Mouse (Mus musculus): ENCODE results near the gene Immp2l. TPM values are rescaled to one million over a fixed set of nuclear protein-coding genes. Genes with fewer than 3 reads are reported as not detected.

The Immp2l gene
- total and polyA plus RNA-seq, 3 experiments: 0.50 to 31.4 (median 7.9) TPM

DNA sequence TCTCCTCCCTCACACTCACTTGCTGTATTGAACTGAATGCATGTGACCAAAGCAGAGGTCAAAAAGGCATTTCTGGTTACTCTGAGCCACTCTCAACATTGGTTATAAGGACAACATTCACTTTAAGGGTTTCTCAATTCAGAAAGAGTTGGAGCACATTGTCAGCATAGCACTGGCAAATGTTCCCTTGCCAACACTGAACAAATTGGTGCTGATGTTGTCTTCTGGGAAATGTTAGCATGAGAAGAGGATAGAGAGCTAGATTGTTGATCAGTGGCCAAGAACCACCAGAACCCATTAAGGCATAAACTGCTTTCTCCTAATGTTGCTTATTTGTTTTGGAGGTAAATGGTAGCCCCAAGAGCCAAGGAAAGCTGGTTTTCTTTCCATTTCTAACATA, 922.6 kb downstream of the Immp2l start:
- TF ChIP-seq CTCF (IDR thresholded peaks at IDR 0.05; ENCODE audit: low read depth, low read length) (no peak), POLR2AphosphoS5 (IDR thresholded peaks at IDR 0.05; ENCODE audit: insufficient replicate concordance, low read depth, low read length) (no peak), GATA1 (IDR thresholded peaks at IDR 0.05; ENCODE audit: borderline replicate concordance, low read length) (no peak), GATA2 (IDR thresholded peaks at IDR 0.05; ENCODE audit: borderline replicate concordance, low read depth, low read length) (no peak), TAL1 (conservative IDR thresholded peaks at IDR 0.05; ENCODE audit: low read depth, low read length) (no peak)
- Histone ChIP-seq H3K4me3 (ENCODE audit: low read depth, low read length) (no peak overlapping the region), H3K9me3 (replicated peaks) (no peaks in the 10 kb centered on the region), H3K4me1 (ENCODE audit: insufficient read depth, low read depth, low read length) (0 out of 2 replicates have a peak, but pooled peaks cover 3% of the 10 kb centered on the region), H3K27me3 (ENCODE audit: insufficient read depth, low read length) (no peaks in the 10 kb centered on the region), H3K36me3 (replicated peaks) (no peaks in the 10 kb centered on the region)
- ATAC-seq (ENCODE audit: extremely low read depth, insufficient number of reproducible peaks, low FRiP score, poor library complexity, severe bottlenecking) (no peak), DNase-seq (ENCODE audit: low spot score) (no peak)

DNA sequence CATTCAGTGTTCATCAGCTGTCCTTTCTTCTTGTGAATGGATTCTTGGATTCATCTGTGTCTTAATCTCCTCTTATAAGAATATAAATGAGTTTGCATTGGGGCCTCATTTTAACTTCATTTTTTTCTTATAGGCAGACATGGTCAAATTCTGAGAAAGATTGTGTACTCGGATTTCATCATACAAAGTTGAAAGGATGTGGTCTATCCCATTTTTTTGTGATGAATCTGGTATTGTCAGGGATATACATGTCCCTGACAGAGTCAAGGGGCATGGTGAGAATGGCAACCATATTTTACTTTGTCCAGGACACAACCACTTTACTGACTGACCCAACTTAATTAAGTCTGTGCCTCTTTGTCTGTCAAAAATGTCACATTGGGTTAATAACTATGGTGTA, 925.5 kb downstream of the Immp2l start:
- Histone ChIP-seq H3K9me3 (replicated peaks) (no peaks in the 10 kb centered on the region), H3K4me3 (ENCODE audit: low read depth, low read length) (no peak overlapping the region), H3K27me3 (ENCODE audit: insufficient read depth, low read length) (no peaks in the 10 kb centered on the region), H3K4me1 (ENCODE audit: insufficient read depth, low read depth, low read length) (0 out of 2 replicates have a peak, but pooled peaks cover 3% of the 10 kb centered on the region), H3K36me3 (replicated peaks) (no peaks in the 10 kb centered on the region)
- DNase-seq (ENCODE audit: low spot score): no peak
- ATAC-seq (ENCODE audit: extremely low read depth, insufficient number of reproducible peaks, low FRiP score, poor library complexity, severe bottlenecking): no peak
- TF ChIP-seq TAL1 (conservative IDR thresholded peaks at IDR 0.05; ENCODE audit: low read depth, low read length) (no peak), POLR2AphosphoS5 (IDR thresholded peaks at IDR 0.05; ENCODE audit: insufficient replicate concordance, low read depth, low read length) (no peak), GATA1 (IDR thresholded peaks at IDR 0.05; ENCODE audit: borderline replicate concordance, low read length) (no peak), CTCF (IDR thresholded peaks at IDR 0.05; ENCODE audit: low read depth, low read length) (no peak), GATA2 (IDR thresholded peaks at IDR 0.05; ENCODE audit: borderline replicate concordance, low read depth, low read length) (no peak)

DNA sequence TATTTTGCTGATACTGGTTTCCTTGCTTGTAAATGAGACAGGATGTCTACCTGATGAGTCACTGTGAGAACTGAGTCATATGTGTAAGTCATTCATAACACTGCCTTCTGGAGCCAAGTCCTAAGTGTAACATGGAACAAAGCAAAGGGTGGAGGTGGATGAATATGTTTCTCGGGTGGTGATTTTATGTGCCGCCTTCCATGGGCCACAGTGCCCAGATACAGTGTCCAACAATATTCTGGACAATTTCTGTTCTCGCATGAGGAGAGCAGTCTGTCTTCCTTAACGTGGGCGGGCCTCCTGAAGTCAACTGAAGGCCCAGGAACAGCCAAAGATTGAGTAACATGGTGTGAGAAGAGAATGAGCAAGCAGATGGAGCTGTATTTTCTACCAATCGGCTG, 926.0 kb downstream of the Immp2l start:
- H3K36me3 ChIP-seq (replicated peaks): no peaks in the 10 kb centered on the region
- TF ChIP-seq GATA1 (IDR thresholded peaks at IDR 0.05; ENCODE audit: borderline replicate concordance, low read length) (no peak), GATA2 (IDR thresholded peaks at IDR 0.05; ENCODE audit: borderline replicate concordance, low read depth, low read length) (no peak), CTCF (IDR thresholded peaks at IDR 0.05; ENCODE audit: low read depth, low read length) (no peak), TAL1 (conservative IDR thresholded peaks at IDR 0.05; ENCODE audit: low read depth, low read length) (no peak), POLR2AphosphoS5 (IDR thresholded peaks at IDR 0.05; ENCODE audit: insufficient replicate concordance, low read depth, low read length) (no peak)
- H3K4me1 ChIP-seq (ENCODE audit: insufficient read depth, low read depth, low read length): 0 out of 2 replicates have a peak, but pooled peaks cover 3% of the 10 kb centered on the region
- H3K4me3 ChIP-seq (ENCODE audit: low read depth, low read length): no peak overlapping the region
- ATAC-seq (ENCODE audit: extremely low read depth, insufficient number of reproducible peaks, low FRiP score, poor library complexity, severe bottlenecking) (no peak), DNase-seq (ENCODE audit: low spot score) (no peak)
- no peaks in the 10 kb centered on the region for H3K9me3 ChIP-seq (replicated peaks)
- H3K27me3 ChIP-seq (ENCODE audit: insufficient read depth, low read length): no peaks in the 10 kb centered on the region

DNA sequence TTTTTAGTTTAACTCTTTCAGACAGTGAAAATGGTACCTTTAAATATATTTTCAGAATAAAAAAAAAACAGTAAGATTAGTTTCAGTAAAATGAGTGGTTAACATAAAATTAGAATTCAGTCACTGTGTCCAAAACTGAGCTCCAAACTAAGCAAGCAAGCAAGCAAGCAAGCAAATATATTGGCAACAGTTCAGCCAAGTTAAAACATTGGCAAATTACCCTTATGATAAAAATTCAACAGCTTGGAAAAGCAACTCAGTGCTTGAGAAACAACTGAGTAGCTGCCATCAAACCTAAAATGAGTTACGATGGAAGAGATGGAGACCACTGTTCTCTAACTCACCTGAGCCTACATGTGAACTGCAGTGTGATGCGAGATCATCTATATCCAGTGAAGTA, 926.8 kb downstream of the Immp2l start:
- no peak for TF ChIP-seq CTCF (IDR thresholded peaks at IDR 0.05; ENCODE audit: low read depth, low read length)
- no peak for ATAC-seq (ENCODE audit: extremely low read depth, insufficient number of reproducible peaks, low FRiP score, poor library complexity, severe bottlenecking)
- H3K27me3 ChIP-seq (ENCODE audit: insufficient read depth, low read length): no peaks in the 10 kb centered on the region
- H3K36me3 ChIP-seq (replicated peaks): no peaks in the 10 kb centered on the region
- 0 out of 2 replicates have a peak, but pooled peaks cover 3% of the 10 kb centered on the region for H3K4me1 ChIP-seq (ENCODE audit: insufficient read depth, low read depth, low read length)
- no peak overlapping the region for H3K4me3 ChIP-seq (ENCODE audit: low read depth, low read length)
- H3K9me3 ChIP-seq (replicated peaks): no peaks in the 10 kb centered on the region
- DNase-seq (ENCODE audit: low spot score): no peak

DNA sequence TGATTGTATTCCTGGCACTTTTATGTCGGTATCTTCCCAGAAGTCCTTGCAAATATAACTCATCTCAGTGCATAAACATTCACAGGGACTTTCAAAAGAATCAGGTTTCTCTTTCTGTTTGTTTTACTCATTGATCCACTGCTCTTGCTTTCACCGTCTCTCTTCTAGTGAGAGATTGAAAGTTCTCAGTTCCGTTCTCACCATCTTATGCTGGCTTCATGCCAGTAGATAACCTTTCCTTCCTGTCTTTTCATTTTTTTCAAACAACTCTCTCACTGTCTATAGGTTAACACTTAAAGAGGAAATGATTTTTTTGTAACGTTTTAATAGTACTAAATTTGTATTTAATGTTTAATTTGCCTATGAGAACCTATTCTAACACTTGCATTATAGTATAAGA, 937.1 kb downstream of the Immp2l start:
- no peak overlapping the region for H3K4me3 ChIP-seq (ENCODE audit: low read depth, low read length)
- ATAC-seq (ENCODE audit: extremely low read depth, insufficient number of reproducible peaks, low FRiP score, poor library complexity, severe bottlenecking) (no peak), DNase-seq (ENCODE audit: low spot score) (no peak)
- H3K36me3 ChIP-seq (replicated peaks): no peaks in the 10 kb centered on the region
- no peak for TF ChIP-seq POLR2AphosphoS5 (IDR thresholded peaks at IDR 0.05; ENCODE audit: insufficient replicate concordance, low read depth, low read length)
- no peak for TF ChIP-seq GATA1 (IDR thresholded peaks at IDR 0.05; ENCODE audit: borderline replicate concordance, low read length)
- TF ChIP-seq CTCF (IDR thresholded peaks at IDR 0.05; ENCODE audit: low read depth, low read length): no peak
- H3K4me1 ChIP-seq (ENCODE audit: insufficient read depth, low read depth, low read length): no peaks in the 10 kb centered on the region
- no peaks in the 10 kb centered on the region for H3K9me3 ChIP-seq (replicated peaks)
- H3K27me3 ChIP-seq (ENCODE audit: insufficient read depth, low read length): no peaks in the 10 kb centered on the region

DNA sequence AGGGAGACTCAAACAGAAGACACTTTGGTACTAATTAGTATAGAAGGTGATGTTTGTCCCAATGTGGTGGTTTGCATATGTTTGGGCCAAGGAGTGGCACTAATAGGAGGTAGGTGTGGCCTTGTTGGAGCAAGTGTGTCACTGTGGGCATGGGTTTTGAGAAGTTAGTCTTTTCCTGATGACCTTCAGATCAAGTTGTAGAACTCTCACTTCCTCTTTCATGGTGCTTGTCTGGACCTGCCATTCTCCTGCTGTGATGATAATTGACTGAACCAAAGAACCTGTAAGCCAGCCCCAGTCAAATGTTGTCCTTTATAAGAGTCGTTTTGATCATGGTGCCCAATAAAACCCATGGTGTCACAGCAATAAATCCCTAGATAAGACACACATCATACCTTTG, 967.5 kb downstream of the Immp2l start:
- Histone ChIP-seq H3K4me3 (ENCODE audit: low read depth, low read length) (no peak overlapping the region), H3K27me3 (ENCODE audit: insufficient read depth, low read length) (no peaks in the 10 kb centered on the region), H3K9me3 (replicated peaks) (no peaks in the 10 kb centered on the region), H3K36me3 (replicated peaks) (no peaks in the 10 kb centered on the region), H3K4me1 (ENCODE audit: insufficient read depth, low read depth, low read length) (no peaks in the 10 kb centered on the region)
- ATAC-seq (ENCODE audit: extremely low read depth, insufficient number of reproducible peaks, low FRiP score, poor library complexity, severe bottlenecking) (no peak), DNase-seq (ENCODE audit: low spot score) (no peak)
- TF ChIP-seq CTCF (IDR thresholded peaks at IDR 0.05; ENCODE audit: low read depth, low read length) (no peak), GATA2 (IDR thresholded peaks at IDR 0.05; ENCODE audit: borderline replicate concordance, low read depth, low read length) (no peak), POLR2AphosphoS5 (IDR thresholded peaks at IDR 0.05; ENCODE audit: insufficient replicate concordance, low read depth, low read length) (no peak), GATA1 (IDR thresholded peaks at IDR 0.05; ENCODE audit: borderline replicate concordance, low read length) (no peak), TAL1 (conservative IDR thresholded peaks at IDR 0.05; ENCODE audit: low read depth, low read length) (no peak)
